Mouse (Mus musculus) MEL (cell line): ENCODE results near the gene Nup54.

ENCODE experiments used
- CHD1 ChIP-seq: IDR thresholded peaks from 2 replicates; pipeline ENCODE4 v1.6.1; 2012; ENCODE audit warnings: low read depth, mild to moderate bottlenecking, inconsistent platforms, low read length, improper control_type of control experiment
- CTCF ChIP-seq, 3 experiments: IDR thresholded peaks in 2 of 3; conservative IDR thresholded peaks in 1 of 3; 2 replicates each; pipeline ENCODE4 v1.5.1; 2011 to 2012; ENCODE audit warnings: low read length in 3 of 3, low read depth in 2 of 3, mild to moderate bottlenecking in 2 of 3, improper control_type of control experiment in 1 of 3, inconsistent platforms in 1 of 3, mixed read lengths in 1 of 3, moderate library complexity in 1 of 3; ENCODE audit not compliant: control insufficient read depth in 1 of 3, insufficient read depth in 1 of 3, poor library complexity in 1 of 3, severe bottlenecking in 1 of 3
- ELF1 ChIP-seq: IDR thresholded peaks from 2 replicates; pipeline ENCODE4 v1.6.1; 2014; ENCODE audit warnings: low read depth, mild to moderate bottlenecking, inconsistent platforms, low read length, improper control_type of control experiment, moderate library complexity
- EP300 ChIP-seq, 2 experiments: IDR thresholded peaks; 2 replicates each; pipeline ENCODE4 v1.6.1; 2011; ENCODE audit warnings: improper control_type of control experiment in 2 of 2, low read length in 2 of 2, low read depth in 1 of 2, mild to moderate bottlenecking in 1 of 2
- GABPA ChIP-seq: IDR thresholded peaks from 2 replicates; pipeline ENCODE4 v1.6.1; 2012; ENCODE audit warnings: low read depth, mild to moderate bottlenecking, inconsistent platforms, low read length, improper control_type of control experiment, moderate library complexity
- KAT2A ChIP-seq: conservative IDR thresholded peaks from 2 replicates; pipeline ENCODE4 v1.6.1; 2012; ENCODE audit warnings: low read depth, low read length, improper control_type of control experiment, inconsistent platforms
- MAFK ChIP-seq: IDR thresholded peaks from 2 replicates; pipeline ENCODE4 v1.6.1; 2011; ENCODE audit warnings: low read depth, mild to moderate bottlenecking, low read length, improper control_type of control experiment, borderline replicate concordance
- MXI1 ChIP-seq: IDR thresholded peaks from 2 replicates; pipeline ENCODE4 v1.6.1; 2011; ENCODE audit warnings: mild to moderate bottlenecking, low read depth, low read length, improper control_type of control experiment
- POLR2A ChIP-seq, 2 experiments: IDR thresholded peaks; 2 replicates each; pipeline ENCODE4 v1.6.1; 2011 to 2012; ENCODE audit warnings: low read length in 2 of 2, mild to moderate bottlenecking in 2 of 2, control low read depth in 1 of 2, improper control_type of control experiment in 1 of 2, low read depth in 1 of 2, moderate library complexity in 1 of 2; ENCODE audit not compliant: control insufficient read depth in 1 of 2, insufficient read depth in 1 of 2, poor library complexity in 1 of 2
- RAD21 ChIP-seq: IDR thresholded peaks from 2 replicates; pipeline ENCODE4 v1.6.1; 2011; ENCODE audit warnings: mild to moderate bottlenecking, low read depth, low read length, improper control_type of control experiment
- SMC3 ChIP-seq: IDR thresholded peaks from 2 replicates; pipeline ENCODE4 v1.6.1; 2011; ENCODE audit warnings: low read depth, low read length, improper control_type of control experiment
- ZC3H11A ChIP-seq: IDR thresholded peaks from 2 replicates; pipeline ENCODE4 v1.6.1; 2012; ENCODE audit warnings: low read depth, mild to moderate bottlenecking, inconsistent platforms, low read length, improper control_type of control experiment
- ZKSCAN1 ChIP-seq: IDR thresholded peaks from 2 replicates; pipeline ENCODE4 v1.6.1; 2012; ENCODE audit warnings: low read depth, mild to moderate bottlenecking, inconsistent platforms, low read length, improper control_type of control experiment, moderate library complexity

DNA sequence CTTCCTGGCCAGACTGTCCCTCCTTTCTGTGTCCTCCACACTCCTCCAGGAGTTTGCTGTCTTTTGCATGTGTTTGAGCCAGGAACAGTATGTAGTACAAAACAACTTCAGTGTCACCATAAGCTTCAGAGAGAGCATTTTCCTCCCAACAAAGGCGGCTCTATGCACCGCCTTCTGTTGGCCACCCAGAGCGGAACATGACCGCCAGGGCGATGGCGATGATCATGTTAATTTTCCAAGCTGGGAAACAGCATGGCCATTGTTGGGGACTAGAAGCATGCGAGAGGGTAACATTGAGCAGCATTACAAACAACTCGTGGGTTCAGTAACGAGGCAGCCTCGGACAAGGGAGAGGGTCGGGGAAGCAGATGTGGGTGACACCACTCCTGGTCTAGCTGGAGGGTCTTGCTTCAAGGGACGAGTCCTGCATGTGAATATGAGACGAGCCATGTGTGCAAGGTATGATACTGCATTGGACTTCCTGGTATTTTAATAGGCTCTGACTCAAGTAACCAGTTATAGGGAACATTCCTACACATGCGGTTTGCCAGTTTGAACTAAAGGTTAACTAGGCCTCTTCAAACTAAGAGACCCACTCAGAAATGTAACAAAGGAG is 63.5 kb downstream of the Nup54 start:
- TF ChIP-seq ELF1 (no peak), CTCF (IDR thresholded peaks at IDR 0.05 in 2 of 3, conservative IDR thresholded peaks at IDR 0.05 in 1 of 3; ENCODE audit: control insufficient read depth in 1 of 3, insufficient read depth in 1 of 3, low read depth in 2 of 3, low read length in 3 of 3, poor library complexity in 1 of 3, severe bottlenecking in 1 of 3) (no peak), EP300 (IDR thresholded peaks at IDR 0.05; ENCODE audit: low read depth in 1 of 2, low read length in 2 of 2) (no peak), ZKSCAN1 (no peak), CHD1 (no peak), MXI1 (no peak), MAFK (no peak), POLR2A (IDR thresholded peaks at IDR 0.05; ENCODE audit: control insufficient read depth in 1 of 2, insufficient read depth in 1 of 2, low read depth in 1 of 2, low read length in 2 of 2, poor library complexity in 1 of 2) (no peak), RAD21 (no peak), GABPA (no peak), ZC3H11A (no peak), KAT2A (no peak), SMC3 (no peak)
